Comparison of ENCODE assay signal across 8 mouse cellular contexts in the genomic region with DNA sequence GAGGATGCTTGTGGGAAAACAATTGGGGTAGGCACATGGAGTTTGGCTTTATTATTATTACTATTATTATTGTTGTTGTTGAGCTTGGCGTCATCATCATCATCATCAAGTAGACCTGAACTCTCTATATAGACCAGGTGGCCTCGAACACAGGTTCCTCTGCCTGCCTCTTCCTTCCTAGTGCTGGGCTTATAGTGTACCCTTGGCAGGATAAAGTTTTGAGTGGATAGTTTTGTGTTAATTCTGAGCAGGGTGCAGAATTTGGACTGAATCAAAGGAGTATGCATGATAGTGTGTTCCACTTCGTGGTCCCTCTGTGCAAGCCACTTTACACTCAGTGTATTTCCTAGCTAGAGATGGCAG. TPM values are rescaled to one million over a fixed set of nuclear protein-coding genes. Genes with fewer than 3 reads are reported as not detected.
DNase-seq lines count a peak whose midpoint lies in the region; ATAC-seq and TF ChIP-seq lines count a peak whose summit lies in the region.

No protein-coding gene starts in this region.

- H3K27me3 ChIP-seq in heart, adult 2 months (ENCODE audit: control insufficient read depth, insufficient read depth, low read length): no peaks in the 10 kb centered on the region
- H3K27me3 ChIP-seq in CH12.LX (replicated peaks): no peaks in the 10 kb centered on the region
- no peaks in the 10 kb centered on the region for H3K27me3 ChIP-seq in forebrain, embryonic 14.5 days (replicated peaks; ENCODE audit: control insufficient read depth, insufficient read depth, low read length)
- no peaks in the 10 kb centered on the region for H3K27me3 ChIP-seq in liver, embryonic 14.5 days (ENCODE audit: control insufficient read depth, insufficient read depth, low read length)

- peaks cover 2% of the 10 kb centered on the region for H3K4me1 ChIP-seq in heart, adult 2 months (ENCODE audit: control insufficient read depth, insufficient read depth, low read length)
- no peaks in the 10 kb centered on the region for H3K4me1 ChIP-seq in CH12.LX (ENCODE audit: control insufficient read depth in 1 of 2, insufficient read depth in 2 of 2)
- no peaks in the 10 kb centered on the region; the same call in 1 of the 2 replicates for H3K4me1 ChIP-seq in forebrain, embryonic 14.5 days (ENCODE audit: control insufficient read depth, insufficient read depth, low read length)
- H3K4me1 ChIP-seq in liver, embryonic 14.5 days (replicated peaks; ENCODE audit: control insufficient read depth in 2 of 2, insufficient read depth in 2 of 2, low read length in 1 of 2): peaks cover 39 to 42% of the 10 kb centered on the region in 2 experiments

- in situ Hi-C loops in CH12.LX (cut with MboI; ENCODE audit: low pct_ligation_motif_present, low pct_unique_long_range_greater_than_20kb, low sequenced_read_pairs): no loop called here

- intact Hi-C loops in heart, adult 2 months (cut with DNase I): loop anchor here (1.0 to 5.0 kb wide), 2 partner anchors 308 to 387 kb away; partner anchors contain the start of gene Gata2
- intact Hi-C loops in heart, postnatal 25 days (cut with DNase I): loop anchor here (5.0 kb wide), 2 partner anchors 313 to 388 kb away; no protein-coding TSS in a partner anchor

- 14% methylated on average over 3 of the region's 3 CpGs for WGBS in heart, adult 2 months
- 5% methylated on average over 3 of the region's 3 CpGs for WGBS in forebrain, embryonic 14.5 days
- 9% methylated on average over 3 of the region's 3 CpGs for WGBS in liver, embryonic 14.5 days (ENCODE audit: insufficient replicate concordance)

- TF ChIP-seq CTCF in heart, adult 2 months (IDR thresholded peaks at IDR 0.05): no peak
- no peak for TF ChIP-seq CTCF in CH12.LX (conservative IDR thresholded peaks at IDR 0.05 in 1 of 2, IDR thresholded peaks at IDR 0.05 in 1 of 2; ENCODE audit: low read depth in 2 of 2, low read length in 2 of 2)
- no peak for TF ChIP-seq CTCF in liver, embryonic 14.5 days (IDR thresholded peaks at IDR 0.05; ENCODE audit: low read depth)

- no peak for TF ChIP-seq EP300 in heart, adult 2 months (IDR thresholded peaks at IDR 0.05; ENCODE audit: insufficient read depth, low read depth, low read length)
- no peak for TF ChIP-seq EP300 in CH12.LX (IDR thresholded peaks at IDR 0.05; ENCODE audit: low read length)
- no peak for TF ChIP-seq EP300 in liver, embryonic 14.5 days (IDR thresholded peaks at IDR 0.05; ENCODE audit: low read depth)

- H3K9me3 ChIP-seq in CH12.LX (replicated peaks; ENCODE audit: low read length): no peaks in the 10 kb centered on the region
- no peaks in the 10 kb centered on the region for H3K9me3 ChIP-seq in forebrain, embryonic 14.5 days (replicated peaks; ENCODE audit: control insufficient read depth, low read length)
- H3K9me3 ChIP-seq in liver, embryonic 14.5 days (ENCODE audit: control insufficient read depth, low read length): no peaks in the 10 kb centered on the region

- dilution Hi-C loops in CH12.LX (cut with MboI; ENCODE audit: extremely low pct_ligation_motif_present, extremely low pct_unique_long_range_greater_than_20kb, low sequenced_read_pairs): no loop called here

- no peak overlapping the region for H3K9ac ChIP-seq in heart, adult 2 months (ENCODE audit: low read depth, low read length)
- no peak overlapping the region for H3K9ac ChIP-seq in CH12.LX (ENCODE audit: insufficient read depth, low read depth)
- peak overlapping the region; percentile 77 for H3K9ac ChIP-seq in forebrain, embryonic 14.5 days (ENCODE audit: low read length)
- H3K9ac ChIP-seq in liver, embryonic 14.5 days (replicated peaks): peak overlapping the region; percentile 78

- H3K79me2 ChIP-seq in heart, adult 2 months (replicated peaks; ENCODE audit: control insufficient read depth, insufficient read depth, low read length): no peaks in the 10 kb centered on the region
- H3K79me2 ChIP-seq in CH12.LX (replicated peaks; ENCODE audit: control insufficient read depth, extremely low read depth, insufficient read depth, poor library complexity, severe bottlenecking): no peaks in the 10 kb centered on the region

- H3K4me3 ChIP-seq in heart, adult 2 months: peak overlapping the region; percentile 49
- no peak overlapping the region for H3K4me3 ChIP-seq in CH12.LX (replicated peaks in 1 of 3; ENCODE audit: low read depth in 2 of 3, low read length in 2 of 3, poor library complexity in 1 of 3)
- H3K4me3 ChIP-seq in forebrain, embryonic 14.5 days (ENCODE audit: low read depth, low read length): peak overlapping the region; percentile 49
- H3K4me3 ChIP-seq in liver, embryonic 14.5 days (ENCODE audit: insufficient read depth in 1 of 2, low read depth in 2 of 2, low read length in 2 of 2): peak overlapping the region; percentile 41 to 65

- TF ChIP-seq RAD21 in CH12.LX (IDR thresholded peaks at IDR 0.05; ENCODE audit: low read depth, low read length): no peak

- no peak overlapping the region for H3K4me2 ChIP-seq in CH12.LX (ENCODE audit: insufficient read depth, low read depth, poor library complexity, severe bottlenecking)
- H3K4me2 ChIP-seq in forebrain, embryonic 14.5 days (ENCODE audit: low read length): peak overlapping the region; percentile 89
- H3K4me2 ChIP-seq in liver, embryonic 14.5 days (ENCODE audit: low read depth): peak overlapping the region; percentile 97

- H3K36me3 ChIP-seq in heart, adult 2 months (ENCODE audit: control insufficient read depth, insufficient read depth, low read length): no peaks in the 10 kb centered on the region
- peaks cover 75 to 98% of the 10 kb centered on the region in 2 experiments for H3K36me3 ChIP-seq in CH12.LX (replicated peaks in 1 of 2; ENCODE audit: control insufficient read depth in 1 of 2, insufficient read depth in 1 of 2, low read length in 1 of 2)
- H3K36me3 ChIP-seq in forebrain, embryonic 14.5 days (ENCODE audit: control insufficient read depth, insufficient read depth, low read length): peaks cover 59% of the 10 kb centered on the region
- H3K36me3 ChIP-seq in liver, embryonic 14.5 days (replicated peaks; ENCODE audit: control insufficient read depth, insufficient read depth, low read depth): peaks cover 30% of the 10 kb centered on the region

- H3K27ac ChIP-seq in heart, adult 2 months: no peak overlapping the region
- H3K27ac ChIP-seq in CH12.LX (ENCODE audit: insufficient read depth, low read depth): no peak overlapping the region
- no peak overlapping the region for H3K27ac ChIP-seq in forebrain, embryonic 14.5 days (ENCODE audit: low read depth, low read length)
- H3K27ac ChIP-seq in liver, embryonic 14.5 days: peak overlapping the region; percentile 66

- no peak for TF ChIP-seq POLR2A in heart, adult 2 months (IDR thresholded peaks at IDR 0.05; ENCODE audit: insufficient read depth, low read depth, low read length)
- no peak for TF ChIP-seq POLR2A in CH12.LX (IDR thresholded peaks at IDR 0.05; ENCODE audit: low read depth, low read length)

- peak; percentile 38; the same call in 1 of the 2 replicates for ATAC-seq in forebrain, embryonic 14.5 days
- no peak for ATAC-seq in liver, embryonic 14.5 days (ENCODE audit: insufficient read depth)

- no peak for DNase-seq in heart, adult 2 months
- no peak for DNase-seq in heart, postnatal 25 days (ENCODE audit: low spot score)
- DNase-seq in CH12.LX (ENCODE audit: extremely low read depth): no peak
- no peak for DNase-seq in forebrain, embryonic 14.5 days (ENCODE audit: low spot score)
- no peak for DNase-seq in liver, embryonic 14.5 days (ENCODE audit: low read depth in 3 of 3, low spot score in 3 of 3)
- no peak for DNase-seq in layer of hippocampus, postnatal 36 days
- no peak for DNase-seq in cerebellum, postnatal 14 days
- DNase-seq in kidney, postnatal 25 days: no peak

TF ChIP-seq in CH12.LX, 34 proteins besides CTCF, POLR2A, EP300 and RAD21 (continues in another document):
- TF ChIP-seq ZNF384 (IDR thresholded peaks at IDR 0.05; ENCODE audit: low read depth, low read length) (no peak), ZMIZ1 (IDR thresholded peaks at IDR 0.05; ENCODE audit: low read depth, low read length) (0 out of 2 replicates have a peak, but pooled peaks have one; percentile 17), MYC (IDR thresholded peaks at IDR 0.05; ENCODE audit: low read depth, low read length) (no peak), NELFE (IDR thresholded peaks at IDR 0.05; ENCODE audit: low read depth, low read length) (no peak), USF1 (IDR thresholded peaks at IDR 0.05; ENCODE audit: low read depth, low read length) (no peak)

RNA-seq across cellular contexts. Expression of gene Sec61a1, which starts 18.3 kb away (rescaled TPM):
- total RNA-seq in heart, adult 2 months (2021): 10 to 100 TPM; 40.4 to 44.5 TPM
- 63.0 and 79.2 TPM in 2 replicates for polyA plus RNA-seq in heart, adult 2 months (2012; rRNA removed)
- 10 to 100 TPM; 49.4 to 53.6 TPM for total RNA-seq in heart, postnatal 25 days (2021)
- total RNA-seq in CH12.LX (2012; rRNA removed) (276 and 336 TPM in 2 replicates), CH12.LX (2014; rRNA removed) (232 and 237 TPM in 2 replicates)
- polyA plus RNA-seq in CH12.LX (2012; ENCODE audit: insufficient read length, low read depth): 130 and 139 TPM in 2 replicates
- polyA plus RNA-seq in forebrain, embryonic 14.5 days (2014; fragmentation: Nextera tagmentation; extraction: Ambion mirVana): 131 and 146 TPM in 2 replicates
- polyA plus RNA-seq in liver, embryonic 14.5 days (2012; rRNA removed): 66.9 and 67.7 TPM in 2 replicates
- 86.9 and 90.0 TPM in 2 replicates for polyA plus RNA-seq in liver, embryonic 14.5 days (2014; fragmentation: Nextera tagmentation; extraction: Ambion mirVana)
- total RNA-seq in layer of hippocampus, postnatal 36 days (2021): 10 to 100 TPM; 89.8 to 93.3 TPM

RNA-seq across cellular contexts. Expression of gene Ruvbl1, which starts 35.2 kb away (rescaled TPM):
- 10 to 100 TPM; 16.7 to 18.4 TPM for total RNA-seq in heart, adult 2 months (2021)
- 15.7 and 16.0 TPM in 2 replicates for polyA plus RNA-seq in heart, adult 2 months (2012; rRNA removed)
- 10 to 100 TPM; 15.2 to 16.7 TPM for total RNA-seq in heart, postnatal 25 days (2021)
- total RNA-seq in CH12.LX (2012; rRNA removed): 156 and 207 TPM in 2 replicates
- total RNA-seq in CH12.LX (2014; rRNA removed): 169 and 172 TPM in 2 replicates
- polyA plus RNA-seq in CH12.LX (2012; ENCODE audit: insufficient read length, low read depth): 159 and 184 TPM in 2 replicates
- 145 and 146 TPM in 2 replicates for polyA plus RNA-seq in forebrain, embryonic 14.5 days (2014; fragmentation: Nextera tagmentation; extraction: Ambion mirVana)
- polyA plus RNA-seq in liver, embryonic 14.5 days (2012; rRNA removed): 33.8 and 49.1 TPM in 2 replicates
- 72.6 and 79.8 TPM in 2 replicates for polyA plus RNA-seq in liver, embryonic 14.5 days (2014; fragmentation: Nextera tagmentation; extraction: Ambion mirVana)
- total RNA-seq in layer of hippocampus, postnatal 36 days (2021): 10 to 100 TPM; 39.2 to 40.6 TPM

RNA-seq across cellular contexts. Expression of gene Eefsec, which starts 54.0 kb away (rescaled TPM):
- 1 to 10 TPM; 6.6 to 8.9 TPM for total RNA-seq in heart, adult 2 months (2021)
- 6.2 TPM in 2 replicates for polyA plus RNA-seq in heart, adult 2 months (2012; rRNA removed)
- 1 to 10 TPM; 6.5 to 6.7 TPM for total RNA-seq in heart, postnatal 25 days (2021)
- total RNA-seq in CH12.LX (2012; rRNA removed): 32.1 and 32.8 TPM in 2 replicates
- total RNA-seq in CH12.LX (2014; rRNA removed): 25.7 and 26.2 TPM in 2 replicates
- polyA plus RNA-seq in CH12.LX (2012; ENCODE audit: insufficient read length, low read depth): 48.8 and 53.5 TPM in 2 replicates
- polyA plus RNA-seq in forebrain, embryonic 14.5 days (2014; fragmentation: Nextera tagmentation; extraction: Ambion mirVana): 30.5 and 33.1 TPM in 2 replicates
- 9.1 and 9.7 TPM in 2 replicates for polyA plus RNA-seq in liver, embryonic 14.5 days (2012; rRNA removed)
- polyA plus RNA-seq in liver, embryonic 14.5 days (2014; fragmentation: Nextera tagmentation; extraction: Ambion mirVana): 14.3 and 16.3 TPM in 2 replicates
- 10 to 100 TPM; 23.6 to 24.1 TPM for total RNA-seq in layer of hippocampus, postnatal 36 days (2021)

Comparison
In these comparisons a context has a peak if more than half of its experiments do, and no peak if none do; other contexts are left out.
1. H3K4me3 ChIP-seq: peak in heart, adult 2 months (single experiment), forebrain, embryonic 14.5 days (single experiment) and liver, embryonic 14.5 days (2 of 2); none in CH12.LX (0 of 3).
2. H3K9ac ChIP-seq: peak in forebrain, embryonic 14.5 days (single experiment) and liver, embryonic 14.5 days (single experiment); none in heart, adult 2 months (single experiment) and CH12.LX (single experiment).